Mouse (Mus musculus) limb, embryonic 14.5 days (tissue): ENCODE data around the gene Clec4n. TPM values are rescaled to one million over a fixed set of nuclear protein-coding genes. Genes with fewer than 3 reads are reported as not detected.
"Not testable (repeated sequence)": the region's sequence is repeated elsewhere in the genome, so short reads cannot be mapped to it uniquely, and the experiment has no call there.

Source experiments
- ATAC-seq: fragments of 200-750 bp; cut with Nextera tagmentation; 2 replicates; pipeline ENCODE4 v1.8.0; 2017; ENCODE audit warnings: low read depth, moderate number of reproducible peaks, moderate TSS enrichment; ENCODE audit not compliant: low FRiP score
- DNase-seq: peaks from one replicate; pipeline ENCODE4 v3.0.0-alpha.2; 2015; ENCODE audit warnings: low spot score
- H3K27ac ChIP-seq: fragments of 300-500 bp; sonication (generic); replicated peaks from 2 replicates; pipeline ENCODE4 v1.5.1; 2014; ENCODE audit warnings: low read depth, mild to moderate bottlenecking, low read length, moderate library complexity, mixed read lengths
- H3K27me3 ChIP-seq: fragments of 300-500 bp; sonication (generic); 2 replicates; pipeline ENCODE4 v1.6.1; 2014; ENCODE audit warnings: low read length, mixed read lengths; ENCODE audit not compliant: control insufficient read depth, insufficient read depth
- H3K36me3 ChIP-seq: fragments of 300-500 bp; sonication (generic); 2 replicates; pipeline ENCODE4 v1.6.1; 2014; ENCODE audit warnings: mild to moderate bottlenecking, low read length, moderate library complexity, mixed read lengths; ENCODE audit not compliant: control insufficient read depth, insufficient read depth
- H3K4me1 ChIP-seq: fragments of 300-500 bp; sonication (generic); 2 replicates; pipeline ENCODE4 v1.6.1; 2014; ENCODE audit warnings: antibody characterized with exemption, low read length, mixed read lengths; ENCODE audit not compliant: control insufficient read depth, insufficient read depth
- H3K4me2 ChIP-seq: fragments of 300-500 bp; sonication (generic); replicated peaks from 2 replicates; pipeline ENCODE4 v1.6.1; 2014; ENCODE audit warnings: low read depth, mild to moderate bottlenecking, low read length, moderate library complexity; ENCODE audit not compliant: severe bottlenecking
- H3K4me3 ChIP-seq: fragments of 300-500 bp; sonication (generic); replicated peaks from 2 replicates; pipeline ENCODE4 v1.5.1; 2014; ENCODE audit warnings: low read length
- H3K9ac ChIP-seq: fragments of 300-500 bp; sonication (generic); 2 replicates; pipeline ENCODE4 v1.6.1; 2014; ENCODE audit warnings: mild to moderate bottlenecking, low read depth, low read length, moderate library complexity; ENCODE audit not compliant: severe bottlenecking
- H3K9me3 ChIP-seq: fragments of 300-500 bp; sonication (generic); 2 replicates; pipeline ENCODE4 v1.6.1; 2016; ENCODE audit warnings: low read length; ENCODE audit not compliant: control insufficient read depth
- POLR2A ChIP-seq: fragments of 200-500 bp; IDR thresholded peaks from 2 replicates; pipeline ENCODE4 v1.8.0; 2012; ENCODE audit warnings: inconsistent platforms, mild to moderate bottlenecking, moderate library complexity, borderline replicate concordance; ENCODE audit not compliant: insufficient read depth, insufficient read length; ENCODE audit errors: extremely low read depth
- WGBS: fragments of 180-500 bp; shearing (Covaris S2); extraction: QIAGEN DNeasy Blood & Tissue Kit; methylation state at CpG from one replicate; pipeline ENCODE4 v1.1.7; 2014; 5-methylcytosine and 5-hydroxymethylcytosine counted together
- polyA plus RNA-seq, 2 experiments: library from polyadenylated mRNA; depleted of rRNA in 1 of 2; stranded (reverse) in 1 of 2; unstranded in 1 of 2; fragments of >200 nt; fragmentation: Nextera tagmentation in 1 of 2; extraction: Ambion mirVana in 1 of 2; gene quantifications; 2 replicates each; pipeline versions ENCODE4 v1.2.1 to v1.2.3; 2012 to 2014

Gene Clec4n
- polyA plus RNA-seq (2012; rRNA removed), result 1.9 and 2.2 TPM in 2 replicates
- polyA plus RNA-seq (2014; fragmentation: Nextera tagmentation; extraction: Ambion mirVana), result 2.7 and 3.7 TPM in 2 replicates

GRCm38 (mm10) chr6:123229644-123230043, at the start of gene Clec4n:
Clec4n (plus strand) TSS chr6:123229843.
- no peaks in the 10 kb centered on the region for H3K4me1 ChIP-seq
- no peak within 1 kb of the TSS for H3K4me2 ChIP-seq
- DNase-seq (no peak), ATAC-seq (no peak)
- no peak within 1 kb of the TSS for H3K4me3 ChIP-seq
- H3K27me3 ChIP-seq, result no peaks in the 10 kb centered on the region
- TF ChIP-seq POLR2A, result no peak
- H3K9me3 ChIP-seq, result no peaks in the 10 kb centered on the region
- no peak within 1 kb of the TSS for H3K27ac ChIP-seq
- 66% methylated on average over 3 of the region's 3 CpGs for WGBS
- no peak within 1 kb of the TSS for H3K9ac ChIP-seq
- no peaks in the 10 kb centered on the region for H3K36me3 ChIP-seq

- not testable (repeated sequence) for DNase-seq, H3K27me3 ChIP-seq, H3K4me3 ChIP-seq, H3K36me3 ChIP-seq, H3K4me1 ChIP-seq, H3K27ac ChIP-seq, H3K9ac ChIP-seq, H3K4me2 ChIP-seq, H3K9me3 ChIP-seq, ATAC-seq
- 79% methylated on average over 2 of the region's 2 CpGs for WGBS
These were observed 44.8 kb upstream of the Clec4n start for GRCm38 (mm10) chr6:123184862-123185261.

- no peak overlapping the region for H3K4me2 ChIP-seq
- whole genome bisulfite sequencing, result 68% methylated on average over 1 of the region's 1 CpGs
- TF ChIP-seq POLR2A, result no peak
- H3K27me3 ChIP-seq, result no peaks in the 10 kb centered on the region
- no peak overlapping the region for H3K27ac ChIP-seq
- H3K9me3 ChIP-seq, result no peaks in the 10 kb centered on the region
- DNase-seq (no peak), ATAC-seq (no peak)
- H3K9ac ChIP-seq, result no peak overlapping the region
- H3K4me1 ChIP-seq, result no peaks in the 10 kb centered on the region
- H3K36me3 ChIP-seq, result no peaks in the 10 kb centered on the region
- H3K4me3 ChIP-seq, result no peak overlapping the region
These were observed 22.2 kb upstream of the Clec4n start for GRCm38 (mm10) chr6:123207187-123208076.

GRCm38 (mm10) chr6:123208077-123208439, 21.6 kb upstream of the Clec4n start:
- not testable (repeated sequence) for H3K4me2 ChIP-seq, H3K36me3 ChIP-seq, H3K4me1 ChIP-seq, H3K9ac ChIP-seq, DNase-seq, H3K4me3 ChIP-seq, ATAC-seq, H3K27ac ChIP-seq, H3K9me3 ChIP-seq, H3K27me3 ChIP-seq

- TF ChIP-seq POLR2A, result no peak
- Histone ChIP-seq H3K4me2 (no peak overlapping the region), H3K27me3 (no peaks in the 10 kb centered on the region), H3K36me3 (no peaks in the 10 kb centered on the region), H3K9ac (no peak overlapping the region), H3K9me3 (no peaks in the 10 kb centered on the region), H3K27ac (no peak overlapping the region), H3K4me1 (no peaks in the 10 kb centered on the region), H3K4me3 (no peak overlapping the region)
- DNase-seq, result no peak
- WGBS, result 68% methylated on average over 1 of the region's 1 CpGs
- no peak for ATAC-seq
These were observed 17.9 kb upstream of the Clec4n start for GRCm38 (mm10) chr6:123211726-123212125.
